Mouse (Mus musculus): ENCODE data around the gene Hs6st3.

- TF ChIP-seq POLR2A (IDR thresholded peaks at IDR 0.05; ENCODE audit: borderline replicate concordance, insufficient read depth, low read length) (peak; percentile 64; the same call in 1 of the 2 replicates), CTCF (IDR thresholded peaks at IDR 0.05; ENCODE audit: borderline replicate concordance, insufficient read depth, low read depth, low read length) (no peak)
These were observed 632 bp upstream of the Hs6st3 start for GRCm38 (mm10) chr14:119137512-119137905.
